Mouse (Mus musculus) stomach, embryonic 14.5 days (tissue): Measurements from ENCODE around the gene Wnt11. TPM values are rescaled to one million over a fixed set of nuclear protein-coding genes. Genes with fewer than 3 reads are reported as not detected.
A peak's percentile ranks its signal among the peaks of the same experiment; 100 is the strongest.

Experiments
- ATAC-seq: fragments of 200-750 bp; cut with Nextera tagmentation; 2 replicates; pipeline ENCODE4 v1.8.0; 2017; ENCODE audit warnings: low read depth, moderate TSS enrichment; ENCODE audit not compliant: insufficient number of reproducible peaks, insufficient read depth, low FRiP score
- H3K27ac ChIP-seq: fragments of 300-500 bp; sonication (generic); 2 replicates; pipeline ENCODE4 v1.5.1; 2014; ENCODE audit warnings: mild to moderate bottlenecking, low read length, moderate library complexity, mixed read lengths
- H3K27me3 ChIP-seq: fragments of 300-500 bp; sonication (generic); 2 replicates; pipeline ENCODE4 v1.6.1; 2014; ENCODE audit warnings: low read length, control low read depth, mixed read lengths; ENCODE audit not compliant: control insufficient read depth, insufficient read depth
- H3K36me3 ChIP-seq: fragments of 300-500 bp; sonication (generic); 2 replicates; pipeline ENCODE4 v1.6.1; 2014; ENCODE audit warnings: mild to moderate bottlenecking, control low read depth, low read length, moderate library complexity, mixed read lengths; ENCODE audit not compliant: control insufficient read depth, insufficient read depth
- H3K4me1 ChIP-seq: fragments of 300-500 bp; sonication (generic); 2 replicates; pipeline ENCODE4 v1.6.1; 2014; ENCODE audit warnings: low read length, control low read depth, mixed read lengths; ENCODE audit not compliant: control insufficient read depth, insufficient read depth
- H3K4me2 ChIP-seq: fragments of 300-500 bp; sonication (generic); replicated peaks from 2 replicates; pipeline ENCODE4 v1.6.1; 2014; ENCODE audit warnings: low read depth, low read length, control low read depth
- H3K4me3 ChIP-seq: fragments of 300-500 bp; sonication (generic); 2 replicates; pipeline ENCODE4 v1.5.1; 2014; ENCODE audit warnings: low read depth, low read length, control low read depth
- H3K9ac ChIP-seq: fragments of 300-500 bp; sonication (generic); replicated peaks from 2 replicates; pipeline ENCODE4 v1.6.1; 2014; ENCODE audit warnings: low read depth, mild to moderate bottlenecking, control low read depth, low read length, moderate library complexity, mixed read lengths
- H3K9me3 ChIP-seq: fragments of 300-500 bp; sonication (generic); 2 replicates; pipeline ENCODE4 v1.6.1; 2016; ENCODE audit warnings: low read depth, low read length, control low read depth; ENCODE audit not compliant: control insufficient read depth
- WGBS: fragments of 180-500 bp; shearing (Covaris S2); extraction: QIAGEN DNeasy Blood & Tissue Kit; methylation state at CpG from one replicate; pipeline ENCODE4 v1.1.7; 2014; 5-methylcytosine and 5-hydroxymethylcytosine counted together
- polyA plus RNA-seq: library from polyadenylated mRNA; unstranded; fragments of >200 nt; fragmentation: Nextera tagmentation; extraction: Ambion mirVana; gene quantifications from 2 replicates; pipeline ENCODE4 v1.2.1, GENCODE M21; 2014

The Wnt11 gene
- polyA plus RNA-seq, 1 experiment from 2014 or later: 7.2 TPM

DNA sequence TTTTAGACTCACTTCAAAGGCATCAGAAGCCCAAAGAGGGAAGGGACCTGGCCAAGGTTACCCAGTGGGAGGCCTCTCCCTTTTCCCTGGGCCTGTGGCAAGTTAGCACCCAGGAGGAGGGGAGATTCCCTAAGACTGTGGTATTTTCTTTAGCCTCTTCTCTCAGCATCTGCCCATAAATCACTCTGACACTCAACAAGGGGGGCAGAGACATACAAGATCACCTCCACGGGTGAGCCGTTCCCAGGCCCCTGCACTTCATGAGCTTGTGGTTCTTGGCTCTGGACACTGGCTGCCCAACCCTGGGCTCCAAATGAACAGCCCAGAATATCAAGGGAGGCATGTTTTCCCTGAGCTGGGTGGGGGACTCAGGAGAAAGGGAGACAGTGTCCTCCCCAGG is 26.1 kb downstream of the Wnt11 start:
- no peak overlapping the region for H3K4me3 ChIP-seq
- no peaks in the 10 kb centered on the region for H3K9me3 ChIP-seq
- no peak for ATAC-seq
- no peak overlapping the region for H3K4me2 ChIP-seq
- 26% methylated on average over 2 of the region's 2 CpGs for WGBS
- H3K9ac ChIP-seq: no peak overlapping the region
- no peaks in the 10 kb centered on the region for H3K36me3 ChIP-seq
- H3K27me3 ChIP-seq: no peaks in the 10 kb centered on the region
- H3K27ac ChIP-seq: no peak overlapping the region
- 0 out of 2 replicates have a peak, but pooled peaks cover 6% of the 10 kb centered on the region for H3K4me1 ChIP-seq

DNA sequence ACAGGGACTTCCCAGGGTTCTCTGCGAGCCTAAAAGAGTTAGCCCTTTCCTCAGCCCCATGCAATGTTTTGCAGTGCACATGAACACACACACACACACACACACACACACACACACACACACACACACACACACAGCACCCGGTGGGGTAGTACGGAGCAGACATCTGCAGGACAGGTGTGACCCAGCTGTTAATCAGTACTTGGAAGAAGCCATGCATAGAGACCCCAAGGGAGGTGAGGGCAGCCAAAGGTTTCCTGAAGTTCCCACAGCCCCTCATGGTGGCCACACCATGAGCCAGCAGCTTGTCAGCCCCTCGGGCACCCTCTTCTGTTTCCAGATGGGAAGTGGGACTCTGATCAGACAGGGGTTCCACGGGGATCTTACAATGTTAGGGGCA is 28.1 kb downstream of the Wnt11 start:
- WGBS: 64% methylated on average over 5 of the region's 5 CpGs
- H3K4me2 ChIP-seq: no peak overlapping the region
- ATAC-seq: no peak
- H3K4me3 ChIP-seq: no peak overlapping the region
- H3K27me3 ChIP-seq: no peaks in the 10 kb centered on the region
- peaks cover 13% of the 10 kb centered on the region for H3K4me1 ChIP-seq
- H3K36me3 ChIP-seq: no peaks in the 10 kb centered on the region
- H3K27ac ChIP-seq: no peak overlapping the region
- no peak overlapping the region for H3K9ac ChIP-seq
- H3K9me3 ChIP-seq: no peaks in the 10 kb centered on the region

DNA sequence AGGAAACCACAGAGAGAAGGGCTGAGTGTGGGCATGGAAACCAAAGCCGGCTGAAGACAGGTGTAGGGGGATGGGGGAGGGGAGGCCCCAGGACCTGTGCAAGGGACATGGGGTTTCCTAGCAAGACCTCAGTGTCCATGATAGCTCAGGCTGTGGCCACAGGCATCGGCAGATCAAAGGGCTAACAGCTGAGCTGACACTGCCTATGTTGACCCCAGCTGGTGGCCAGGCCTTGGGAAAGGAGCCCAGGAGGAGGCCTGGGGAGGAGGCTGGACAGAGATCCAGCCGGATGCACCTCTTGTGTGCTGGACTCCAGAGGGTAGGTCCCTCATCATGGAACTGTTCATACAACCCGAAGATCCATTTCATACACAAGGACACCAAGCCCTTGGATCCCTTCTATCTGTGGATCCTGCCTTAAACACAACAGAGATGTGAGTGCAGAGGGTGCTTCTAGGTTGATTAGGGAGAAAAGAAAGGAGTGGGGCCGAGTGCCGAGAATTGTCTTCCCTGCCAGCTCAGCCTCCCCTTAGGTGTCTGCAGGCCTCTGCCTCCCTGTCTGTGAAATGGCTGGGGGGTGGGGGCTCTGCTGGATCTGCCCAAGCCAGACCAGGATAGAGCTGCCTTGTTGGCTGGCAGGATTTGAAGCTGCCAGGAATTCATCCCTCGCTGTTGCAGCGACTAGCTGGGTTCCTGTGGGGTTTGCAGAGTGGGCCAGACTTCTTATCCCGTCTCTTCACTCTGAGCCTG is 29.2 kb downstream of the Wnt11 start:
- Histone ChIP-seq H3K9ac (no peak overlapping the region), H3K4me3 (no peak overlapping the region), H3K27ac (no peak overlapping the region), H3K9me3 (no peaks in the 10 kb centered on the region), H3K4me2 (no peak overlapping the region), H3K4me1 (peaks cover 13% of the 10 kb centered on the region), H3K27me3 (no peaks in the 10 kb centered on the region), H3K36me3 (no peaks in the 10 kb centered on the region)
- 53% methylated on average over 9 of the region's 9 CpGs for WGBS
- no peak for ATAC-seq

DNA sequence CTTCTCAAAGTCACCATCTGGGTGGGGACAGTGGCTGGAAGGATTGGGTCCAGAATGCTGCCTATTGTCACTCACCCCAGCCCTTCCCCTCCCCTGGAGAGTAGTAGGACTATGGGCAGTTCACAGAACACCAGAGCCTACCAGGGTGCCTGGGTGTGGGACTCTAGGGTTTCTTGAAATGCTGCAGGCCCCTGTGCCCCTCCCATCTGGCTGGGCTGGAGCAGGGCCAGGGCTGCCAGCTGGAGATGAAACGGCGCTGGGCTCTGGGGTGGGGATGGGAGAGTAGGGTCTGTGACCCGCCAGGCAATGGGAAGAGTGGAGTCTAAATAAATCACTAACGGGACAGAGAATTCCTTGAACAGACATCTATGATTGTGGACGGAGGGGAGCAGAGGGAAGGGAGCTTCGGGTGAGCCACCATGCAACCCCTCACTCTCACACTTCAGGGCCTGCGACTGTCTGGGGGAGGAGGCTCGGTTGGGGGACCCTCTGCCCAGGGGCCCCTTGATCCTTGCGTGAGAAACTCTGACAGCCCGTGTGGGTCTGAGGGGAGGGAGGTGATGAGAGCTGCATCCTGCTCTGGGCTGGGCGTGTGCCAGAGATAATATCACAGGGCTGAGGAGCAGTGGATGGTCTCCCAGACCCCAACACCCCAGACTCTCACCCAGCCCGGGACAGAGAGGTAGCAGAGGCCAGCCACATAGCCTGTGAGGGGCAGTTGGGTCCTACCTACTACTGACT is 32.3 kb downstream of the Wnt11 start:
- Histone ChIP-seq H3K4me1 (peaks cover 21% of the 10 kb centered on the region), H3K27ac (no peak overlapping the region), H3K9ac (no peak overlapping the region), H3K4me2 (no peak overlapping the region), H3K9me3 (no peaks in the 10 kb centered on the region), H3K27me3 (no peaks in the 10 kb centered on the region), H3K4me3 (no peak overlapping the region), H3K36me3 (no peaks in the 10 kb centered on the region)
- ATAC-seq: peak; percentile 5; the same call in 1 of the 2 replicates
- WGBS: 13% methylated on average over 12 of the region's 12 CpGs

DNA sequence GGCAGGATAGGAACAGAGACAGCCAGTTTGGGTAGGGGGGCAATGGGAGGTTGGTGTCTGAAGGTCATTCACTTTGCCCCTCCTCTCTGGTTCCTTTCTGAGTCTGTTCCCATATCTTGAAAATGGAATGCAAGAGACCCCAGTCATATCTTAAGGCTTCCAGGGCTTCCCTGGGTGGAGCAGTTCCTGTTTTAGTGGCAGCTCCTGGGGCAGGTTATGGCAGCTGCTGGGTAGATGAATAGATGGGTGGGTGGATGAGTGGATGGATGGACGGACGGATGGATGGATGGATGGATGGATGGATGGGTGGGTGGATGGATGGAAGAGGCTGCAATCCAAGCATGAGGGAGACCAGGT is 32.9 kb downstream of the Wnt11 start:
- H3K36me3 ChIP-seq: no peaks in the 10 kb centered on the region
- H3K9ac ChIP-seq: no peak overlapping the region
- no peak for ATAC-seq
- H3K27me3 ChIP-seq: no peaks in the 10 kb centered on the region
- H3K9me3 ChIP-seq: no peaks in the 10 kb centered on the region
- 83% methylated on average over 2 of the region's 2 CpGs for WGBS
- peaks cover 21% of the 10 kb centered on the region for H3K4me1 ChIP-seq
- H3K4me2 ChIP-seq: no peak overlapping the region
- no peak overlapping the region for H3K27ac ChIP-seq
- no peak overlapping the region for H3K4me3 ChIP-seq

DNA sequence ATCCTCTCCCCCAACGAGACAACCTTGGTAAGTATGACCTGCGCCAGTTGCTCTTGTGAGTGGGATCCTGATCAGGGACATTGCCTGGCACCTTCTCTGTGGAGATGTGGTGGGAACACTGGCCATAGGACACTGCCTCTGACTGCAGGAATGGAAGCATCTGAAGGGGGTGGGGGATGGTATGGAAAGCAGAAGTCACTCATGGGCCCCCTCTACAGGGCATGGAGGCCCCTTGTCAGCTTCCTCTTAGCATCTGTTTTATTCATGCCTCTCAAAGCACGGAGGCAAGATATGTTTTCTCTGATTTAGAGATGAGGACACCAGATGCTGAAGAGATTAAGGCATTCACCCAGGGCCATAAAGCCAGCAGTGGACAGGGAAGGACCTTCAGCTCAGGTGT is 34.2 kb downstream of the Wnt11 start:
- no peak overlapping the region for H3K4me2 ChIP-seq
- WGBS: 70% methylated on average over 3 of the region's 3 CpGs
- H3K27ac ChIP-seq: no peak overlapping the region
- H3K4me1 ChIP-seq: peaks cover 21% of the 10 kb centered on the region
- no peak overlapping the region for H3K4me3 ChIP-seq
- ATAC-seq: no peak
- H3K36me3 ChIP-seq: no peaks in the 10 kb centered on the region
- H3K27me3 ChIP-seq: no peaks in the 10 kb centered on the region
- H3K9me3 ChIP-seq: no peaks in the 10 kb centered on the region
- no peak overlapping the region for H3K9ac ChIP-seq

DNA sequence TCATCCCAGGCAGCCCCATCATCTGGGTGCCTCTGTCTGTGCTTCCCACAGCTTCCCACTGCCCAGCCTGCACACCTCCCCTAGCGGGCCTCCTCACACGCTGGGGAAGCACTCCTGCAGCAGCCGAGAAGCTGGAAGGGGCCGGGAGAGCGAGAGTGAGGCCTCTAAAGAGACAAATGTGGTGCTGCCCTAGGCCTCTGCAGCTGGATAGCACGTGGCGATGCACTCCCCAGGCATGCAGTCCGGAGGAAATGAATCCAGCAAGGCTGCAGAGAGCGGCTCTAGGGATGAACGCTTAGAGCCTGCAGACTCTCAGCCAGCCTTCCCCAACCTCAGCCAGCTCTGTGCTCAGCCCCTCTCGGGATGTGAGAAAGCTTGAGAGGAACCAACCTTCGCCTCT is 35.9 kb downstream of the Wnt11 start:
- Histone ChIP-seq H3K4me2 (no peak overlapping the region), H3K36me3 (no peaks in the 10 kb centered on the region), H3K27me3 (no peaks in the 10 kb centered on the region), H3K9me3 (no peaks in the 10 kb centered on the region), H3K9ac (no peak overlapping the region), H3K4me3 (no peak overlapping the region), H3K4me1 (peaks cover 24% of the 10 kb centered on the region), H3K27ac (peak overlapping the region; percentile 49)
- ATAC-seq: peak; percentile 34; the same call in 1 of the 2 replicates
- 16% methylated on average over 12 of the region's 12 CpGs for WGBS

DNA sequence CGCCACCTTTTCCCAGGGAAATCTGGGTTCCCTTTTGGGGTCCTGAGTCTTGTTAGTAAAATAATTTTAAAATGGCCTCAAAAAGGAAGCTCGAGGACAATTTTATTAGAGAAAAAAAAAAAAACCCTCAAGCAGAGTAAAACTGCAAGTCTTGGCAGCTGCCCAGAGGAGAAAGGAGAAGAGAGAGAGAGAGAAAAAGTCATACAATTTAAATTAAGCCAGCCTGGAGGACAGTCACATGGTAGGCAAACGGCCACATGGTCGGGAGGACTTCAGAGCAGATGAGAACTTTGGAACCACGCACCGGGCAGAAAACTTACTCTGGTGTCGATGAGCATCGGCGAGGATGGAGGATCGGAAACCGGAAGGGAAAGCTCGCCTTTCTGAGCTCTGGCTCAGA is 37.0 kb downstream of the Wnt11 start:
- no peak overlapping the region for H3K27ac ChIP-seq
- no peaks in the 10 kb centered on the region for H3K36me3 ChIP-seq
- H3K27me3 ChIP-seq: no peaks in the 10 kb centered on the region
- no peak for ATAC-seq
- H3K4me2 ChIP-seq: no peak overlapping the region
- WGBS: 73% methylated on average over 12 of the region's 12 CpGs
- H3K9ac ChIP-seq: no peak overlapping the region
- H3K9me3 ChIP-seq: no peaks in the 10 kb centered on the region
- no peak overlapping the region for H3K4me3 ChIP-seq
- H3K4me1 ChIP-seq: peaks cover 23% of the 10 kb centered on the region
